Mouse (Mus musculus): Measurements from ENCODE around the gene Cntnap5a. TPM values are rescaled to one million over a fixed set of nuclear protein-coding genes. Genes with fewer than 3 reads are reported as not detected.
A peak's percentile ranks its signal among the peaks of the same experiment; 100 is the strongest.
"Not testable (repeated sequence)": the region's sequence is repeated elsewhere in the genome, so short reads cannot be mapped to it uniquely, and the experiment has no call there.

The Cntnap5a gene
- total RNA-seq, 2 experiments from 2014 or later: 4.4 to 5.1 TPM

GRCm38 (mm10) chr1:116044083-116044482, 359.5 kb downstream of the Cntnap5a start:
- DNase-seq: no peak

- no peak for DNase-seq
These were observed 422.6 kb downstream of the Cntnap5a start for GRCm38 (mm10) chr1:116107010-116107723.

- no peak for DNase-seq
These were observed 423.1 kb downstream of the Cntnap5a start for GRCm38 (mm10) chr1:116107724-116108058.

- no peak for DNase-seq
These were observed 423.8 kb downstream of the Cntnap5a start for GRCm38 (mm10) chr1:116108381-116108780.

GRCm38 (mm10) chr1:116125767-116126166, 441.2 kb downstream of the Cntnap5a start:
- no peak for DNase-seq

GRCm38 (mm10) chr1:116127085-116127484, 442.5 kb downstream of the Cntnap5a start:
- no peak for DNase-seq

GRCm38 (mm10) chr1:116128450-116129246, 444.1 kb downstream of the Cntnap5a start:
- no peak for DNase-seq

- DNase-seq: no peak
These were observed 447.9 kb downstream of the Cntnap5a start for GRCm38 (mm10) chr1:116132471-116132870.

GRCm38 (mm10) chr1:116149764-116150369, 465.3 kb downstream of the Cntnap5a start:
- no peak for DNase-seq

GRCm38 (mm10) chr1:116184471-116184870, 499.9 kb downstream of the Cntnap5a start:
- no peak for DNase-seq

GRCm38 (mm10) chr1:116188142-116188541, 503.6 kb downstream of the Cntnap5a start:
- not testable (repeated sequence) for DNase-seq

GRCm38 (mm10) chr1:116192299-116192698, 507.7 kb downstream of the Cntnap5a start:
- no peak for DNase-seq

- no peak for DNase-seq
These were observed 532.3 kb downstream of the Cntnap5a start for GRCm38 (mm10) chr1:116216883-116217282.

- DNase-seq: no peak
These were observed 556.0 kb downstream of the Cntnap5a start for GRCm38 (mm10) chr1:116240538-116240937.

GRCm38 (mm10) chr1:116243856-116244255, 559.3 kb downstream of the Cntnap5a start:
- DNase-seq: no peak

GRCm38 (mm10) chr1:116281144-116281543, 596.6 kb downstream of the Cntnap5a start:
- DNase-seq: no peak

GRCm38 (mm10) chr1:116283968-116284367, 599.4 kb downstream of the Cntnap5a start:
- no peak for DNase-seq

- peak; percentile 3 for DNase-seq
These were observed 622.0 kb downstream of the Cntnap5a start for GRCm38 (mm10) chr1:116306555-116306954.

GRCm38 (mm10) chr1:116311512-116311911, 627.0 kb downstream of the Cntnap5a start:
- DNase-seq: no peak

GRCm38 (mm10) chr1:116313269-116313668, 628.7 kb downstream of the Cntnap5a start:
- DNase-seq: peak; percentile 32

GRCm38 (mm10) chr1:116324505-116324904, 639.9 kb downstream of the Cntnap5a start:
- no peak for DNase-seq

- no peak for DNase-seq
These were observed 669.1 kb downstream of the Cntnap5a start for GRCm38 (mm10) chr1:116353669-116354068.

GRCm38 (mm10) chr1:116365606-116366005, 681.0 kb downstream of the Cntnap5a start:
- DNase-seq: no peak

Data from adrenal gland, postnatal 10 days (tissue).